Mouse (Mus musculus): ENCODE data around the gene Ddn.

Ddn gene

GRCm38 (mm10) chr15:98809390-98809789 lies at the start of gene Ddn:
Gene Ddn (minus strand): TSS chr15:98809490.
- no peak for DNase-seq

GRCm38 (mm10) chr15:98854214-98854613 lies 44.9 kb upstream of the Ddn start:
- no peak for DNase-seq

- DNase-seq: peak; percentile 14
These were observed 44.1 kb upstream of the Ddn start for GRCm38 (mm10) chr15:98853161-98853937.

GRCm38 (mm10) chr15:98852733-98853132 lies 43.4 kb upstream of the Ddn start:
- peak; percentile 9 for DNase-seq

GRCm38 (mm10) chr15:98852071-98852470 lies 42.8 kb upstream of the Ddn start:
- peak; percentile 8 for DNase-seq

- peak; percentile 8 for DNase-seq
These were observed 42.0 kb upstream of the Ddn start for GRCm38 (mm10) chr15:98851229-98851818.

- peak; percentile 15 for DNase-seq
These were observed 41.4 kb upstream of the Ddn start for GRCm38 (mm10) chr15:98850668-98851067.

GRCm38 (mm10) chr15:98849956-98850600 lies 40.8 kb upstream of the Ddn start:
- no peak for DNase-seq

GRCm38 (mm10) chr15:98849165-98849564 lies 39.9 kb upstream of the Ddn start:
- DNase-seq: no peak

- DNase-seq: no peak
These were observed 36.9 kb upstream of the Ddn start for GRCm38 (mm10) chr15:98846140-98846539.

- DNase-seq: no peak
These were observed 35.9 kb upstream of the Ddn start for GRCm38 (mm10) chr15:98845149-98845548.

GRCm38 (mm10) chr15:98843595-98844223 lies 34.4 kb upstream of the Ddn start:
- DNase-seq: no peak

- DNase-seq: no peak
These were observed 30.6 kb upstream of the Ddn start for GRCm38 (mm10) chr15:98839671-98840585.

GRCm38 (mm10) chr15:98839161-98839560 lies 29.9 kb upstream of the Ddn start:
- no peak for DNase-seq

- no peak for DNase-seq
These were observed 28.4 kb upstream of the Ddn start for GRCm38 (mm10) chr15:98837743-98838103.

GRCm38 (mm10) chr15:98837006-98837742 lies 27.9 kb upstream of the Ddn start:
- DNase-seq: no peak

GRCm38 (mm10) chr15:98835291-98835690 lies 26.0 kb upstream of the Ddn start:
- no peak for DNase-seq

- no peak for DNase-seq
These were observed 24.8 kb upstream of the Ddn start for GRCm38 (mm10) chr15:98834059-98834458.

GRCm38 (mm10) chr15:98833281-98833680 lies 24.0 kb upstream of the Ddn start:
- no peak for DNase-seq

- DNase-seq: peak; percentile 46
These were observed 23.1 kb upstream of the Ddn start for GRCm38 (mm10) chr15:98832161-98833058.

GRCm38 (mm10) chr15:98831684-98832035 lies 22.4 kb upstream of the Ddn start:
- DNase-seq: no peak

Data from kidney, postnatal 10 days (tissue).